ENCODE assay signal across 13 mouse cellular contexts in genomic region chr9:46319886-46320285, GRCm38 (mm10). TPM values are rescaled to one million over a fixed set of nuclear protein-coding genes. Genes with fewer than 3 reads are reported as not detected.
DNase-seq lines count a peak whose midpoint lies in the region; TF ChIP-seq lines count a peak whose summit lies in the region.
"Not testable (repeated sequence)": the region's sequence is repeated elsewhere in the genome, so short reads cannot be mapped to it uniquely, and the experiment has no call there.
"Had no signal": no experiment of that assay in that cellular context is flagged by ENCODE, and none has a peak within 500 bp of the region (broad histone marks: within the 10 kb centered on the region; RNA-seq: fewer than 3 reads in every experiment).

TSS of gene 4931429L15Rik (minus strand) at chr9:46319986.

- not testable (repeated sequence) for H3K36me3 ChIP-seq in heart, embryonic 10.5 days; testis, adult 2 months (ENCODE audit: control insufficient read depth, insufficient read depth, low read length)

- H3K4me3 ChIP-seq in heart, embryonic 10.5 days, result not testable (repeated sequence)
- H3K4me3 ChIP-seq in testis, adult 2 months (ENCODE audit: control insufficient read depth, low read depth, low read length), result peak within 1 kb of the TSS; percentile 82

- DNase-seq in cerebellum, adult 11-12 months, result peak; percentile 1
- peak; percentile 3 for DNase-seq in cerebellum, adult 9-11 months
- DNase-seq in heart, adult 11 months, result peak; percentile 83
- DNase-seq in heart, embryonic 10.5 days (ENCODE audit: low spot score), result peak; percentile 47

- TF ChIP-seq POLR2A in testis, adult 2 months (IDR thresholded peaks at IDR 0.05; ENCODE audit: control insufficient read depth, low read depth, low read length), result not testable (repeated sequence)

- WGBS in heart, embryonic 10.5 days, result 90% methylated on average over 6 of the region's 6 CpGs

- TF ChIP-seq CTCF in testis, adult 2 months (IDR thresholded peaks at IDR 0.05; ENCODE audit: control insufficient read depth, insufficient read depth, insufficient replicate concordance, low read depth, low read length), result not testable (repeated sequence)

- H3K9me3 ChIP-seq in heart, embryonic 10.5 days, result not testable (repeated sequence)

- H3K4me1 ChIP-seq in heart, embryonic 10.5 days; testis, adult 2 months (ENCODE audit: control insufficient read depth, insufficient read depth, low read length): not testable (repeated sequence)

- H3K27ac ChIP-seq in heart, embryonic 10.5 days; testis, adult 2 months (ENCODE audit: control insufficient read depth, insufficient read depth, low read depth, low read length): not testable (repeated sequence)

- peaks cover 21% of the 10 kb centered on the region; the same call in 1 of the 2 replicates for H3K27me3 ChIP-seq in heart, embryonic 10.5 days (ENCODE audit: insufficient read depth, poor library complexity, severe bottlenecking)
- H3K27me3 ChIP-seq in testis, adult 2 months (ENCODE audit: control insufficient read depth, insufficient read depth, low read length), result not testable (repeated sequence)

RNA-seq across cellular contexts. Expression of gene 4931429L15Rik, which starts in this region (rescaled TPM):
- not detected in 2 replicates for polyA plus RNA-seq in heart, embryonic 10.5 days (2016; fragmentation: Nextera tagmentation; extraction: Ambion mirVana)
- 180 and 193 TPM in 2 replicates for polyA plus RNA-seq in testis, adult 2 months (2012; rRNA removed)
- polyA plus RNA-seq: activated CD4-positive, CD25-positive, alpha-beta regulatory T cell, adult 4 months; adrenal gland, adult 2 months; brain, embryonic 14.5 days; C2C12; CD4-positive, CD25-positive, alpha-beta regulatory T cell, adult 4 months; cerebellum, adult 2 months; G1E; Patski had no signal

Comparison
In these comparisons a context has a peak if more than half of its experiments do, and no peak if none do; other contexts are left out.
1. RNA of gene 4931429L15Rik (polyA plus RNA-seq): 180 to 193 TPM in testis, adult 2 months; not detected in heart, embryonic 10.5 days; every median in the first group is over 100 times any median in the second.
2. Peak in DNase-seq in heart, embryonic 10.5 days; RNA of the gene not detected or under 1 TPM.
3. DNase-seq: peak in every context shown above with its lines; median percentile 83 in heart, adult 11 months; 47 in heart, embryonic 10.5 days; 3 in cerebellum, adult 9-11 months; 1 in cerebellum, adult 11-12 months.